Comparison of ENCODE assay signal across 9 mouse cellular contexts in the genomic region with DNA sequence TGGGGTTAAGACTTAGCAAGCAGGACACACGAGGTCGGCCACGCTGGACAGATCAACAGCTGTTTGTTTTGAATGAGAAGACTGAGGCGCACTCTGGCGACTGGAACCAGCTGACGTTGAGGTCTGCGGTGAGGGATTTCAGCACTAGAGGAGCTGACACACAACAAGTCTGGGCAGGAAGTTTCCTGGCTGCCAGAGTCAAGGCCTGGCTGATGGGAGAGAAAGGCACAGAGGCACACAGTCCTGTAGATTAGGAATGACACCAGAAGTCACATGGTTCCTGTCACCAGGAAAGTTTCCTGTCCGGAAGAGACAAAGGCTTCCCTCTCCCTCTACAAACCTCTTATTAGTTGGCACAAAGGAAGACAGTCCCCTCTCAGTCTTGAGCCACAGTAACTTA. TPM values are rescaled to one million over a fixed set of nuclear protein-coding genes. Genes with fewer than 3 reads are reported as not detected.
DNase-seq lines count a peak whose midpoint lies in the region; ATAC-seq lines count a peak whose summit lies in the region.
"Had no signal": no experiment of that assay in that cellular context is flagged by ENCODE, and none has a peak within 500 bp of the region (broad histone marks: within the 10 kb centered on the region; RNA-seq: fewer than 3 reads in every experiment).

No protein-coding gene starts in this region.

- no peaks in the 10 kb centered on the region for H3K36me3 ChIP-seq in heart, embryonic 12.5 days
- H3K36me3 ChIP-seq in heart, embryonic 10.5 days: no peaks in the 10 kb centered on the region
- no peaks in the 10 kb centered on the region for H3K36me3 ChIP-seq in lung, embryonic 15.5 days
- H3K36me3 ChIP-seq in limb, embryonic 10.5 days: no peaks in the 10 kb centered on the region

- no peak overlapping the region for H3K4me2 ChIP-seq in heart, embryonic 12.5 days
- no peak overlapping the region for H3K4me2 ChIP-seq in lung, embryonic 15.5 days

- no peaks in the 10 kb centered on the region for H3K9me3 ChIP-seq in heart, embryonic 12.5 days (replicated peaks)
- H3K9me3 ChIP-seq in heart, embryonic 10.5 days: no peaks in the 10 kb centered on the region; the same call in 1 of the 2 replicates
- no peaks in the 10 kb centered on the region for H3K9me3 ChIP-seq in lung, embryonic 15.5 days
- no peaks in the 10 kb centered on the region for H3K9me3 ChIP-seq in limb, embryonic 10.5 days (replicated peaks)

- DNase-seq in heart, embryonic 10.5 days (ENCODE audit: low spot score): no peak
- peak; percentile 72 for DNase-seq in thymus, postnatal 25 days
- no peak for DNase-seq in frontal cortex, postnatal 14 days (ENCODE audit: low spot score in 2 of 2)
- DNase-seq in limb, embryonic 10.5 days (ENCODE audit: low spot score): no peak
- DNase-seq in urinary bladder, postnatal 25 days (ENCODE audit: low spot score): no peak

- H3K4me3 ChIP-seq in heart, embryonic 12.5 days: no peak overlapping the region
- no peak overlapping the region for H3K4me3 ChIP-seq in heart, embryonic 10.5 days
- H3K4me3 ChIP-seq in lung, embryonic 15.5 days: no peak overlapping the region
- no peak overlapping the region for H3K4me3 ChIP-seq in limb, embryonic 10.5 days

- no peaks in the 10 kb centered on the region for H3K27me3 ChIP-seq in heart, embryonic 12.5 days (replicated peaks)
- H3K27me3 ChIP-seq in heart, embryonic 10.5 days (ENCODE audit: insufficient read depth, poor library complexity, severe bottlenecking): no peaks in the 10 kb centered on the region
- H3K27me3 ChIP-seq in lung, embryonic 15.5 days: no peaks in the 10 kb centered on the region
- H3K27me3 ChIP-seq in limb, embryonic 10.5 days (ENCODE audit: low read depth, poor library complexity, severe bottlenecking): no peaks in the 10 kb centered on the region

- no peak overlapping the region for H3K9ac ChIP-seq in heart, embryonic 12.5 days
- no peak overlapping the region for H3K9ac ChIP-seq in lung, embryonic 15.5 days

- peak overlapping the region; percentile 50 for H3K27ac ChIP-seq in heart, embryonic 12.5 days (ENCODE audit: poor library complexity, severe bottlenecking)
- no peak overlapping the region for H3K27ac ChIP-seq in heart, embryonic 10.5 days
- H3K27ac ChIP-seq in lung, embryonic 15.5 days: no peak overlapping the region
- H3K27ac ChIP-seq in limb, embryonic 10.5 days: no peak overlapping the region

- 29% methylated on average over 8 of the region's 8 CpGs for WGBS in heart, embryonic 12.5 days
- WGBS in heart, embryonic 10.5 days: 41% methylated on average over 8 of the region's 8 CpGs
- 42% methylated on average over 8 of the region's 8 CpGs for WGBS in lung, embryonic 15.5 days
- WGBS in limb, embryonic 10.5 days: 65% methylated on average over 8 of the region's 8 CpGs

- H3K4me1 ChIP-seq in heart, embryonic 12.5 days (replicated peaks): no peaks in the 10 kb centered on the region
- 0 out of 2 replicates have a peak, but pooled peaks cover 5% of the 10 kb centered on the region for H3K4me1 ChIP-seq in heart, embryonic 10.5 days
- no peaks in the 10 kb centered on the region; the same call in 1 of the 2 replicates for H3K4me1 ChIP-seq in lung, embryonic 15.5 days
- H3K4me1 ChIP-seq in limb, embryonic 10.5 days: no peaks in the 10 kb centered on the region

- ATAC-seq in heart, embryonic 12.5 days (ENCODE audit: insufficient number of reproducible peaks, low FRiP score): peak; percentile 79
- peak; percentile 91 to 93 for ATAC-seq in hematopoietic stem cell, adult 5-6 weeks (replicated peaks in 1 of 2; ENCODE audit: insufficient read depth in 1 of 2, low FRiP score in 2 of 2, low TSS enrichment in 1 of 2, low read depth in 1 of 2, poor library complexity in 2 of 2, severe bottlenecking in 2 of 2)
- ATAC-seq in lung, embryonic 15.5 days (ENCODE audit: borderline replicate concordance, extremely low read depth, low FRiP score, low TSS enrichment): peak; percentile 27; the same call in 1 of the 2 replicates

RNA-seq across cellular contexts. Expression of a gene that starts 12.7 kb away (rescaled TPM):
- 63.4 and 64.6 TPM in 2 replicates for polyA plus RNA-seq in heart, embryonic 12.5 days (2016; fragmentation: Nextera tagmentation; extraction: Ambion mirVana)
- 58.1 and 70.9 TPM in 2 replicates for polyA plus RNA-seq in heart, embryonic 10.5 days (2016; fragmentation: Nextera tagmentation; extraction: Ambion mirVana)
- total RNA-seq in hematopoietic stem cell, adult 5-6 weeks (2017): 89.4 and 90.0 TPM in 2 replicates
- polyA plus RNA-seq in lung, embryonic 15.5 days (2015; fragmentation: Nextera tagmentation; extraction: Ambion mirVana): 63.0 and 65.5 TPM in 2 replicates
- polyA plus RNA-seq in limb, embryonic 10.5 days (2016; fragmentation: Nextera tagmentation; extraction: Ambion mirVana): 87.3 and 106 TPM in 2 replicates

RNA-seq across cellular contexts. Expression of a gene that starts 41.6 kb away (rescaled TPM):
- polyA plus RNA-seq in heart, embryonic 12.5 days (2016; fragmentation: Nextera tagmentation; extraction: Ambion mirVana): 5.3 and 5.7 TPM in 2 replicates
- polyA plus RNA-seq in heart, embryonic 10.5 days (2016; fragmentation: Nextera tagmentation; extraction: Ambion mirVana): 3.9 and 4.3 TPM in 2 replicates
- total RNA-seq in hematopoietic stem cell, adult 5-6 weeks (2017): 4.8 and 6.6 TPM in 2 replicates
- 1.5 and 1.8 TPM in 2 replicates for polyA plus RNA-seq in lung, embryonic 15.5 days (2015; fragmentation: Nextera tagmentation; extraction: Ambion mirVana)
- polyA plus RNA-seq in limb, embryonic 10.5 days (2016; fragmentation: Nextera tagmentation; extraction: Ambion mirVana): 0.38 and 0.81 TPM in 2 replicates
- total RNA-seq: MEL had no signal

RNA-seq across cellular contexts. Expression of a gene that starts 53.3 kb away (rescaled TPM):
- 1.9 and 2.0 TPM in 2 replicates for polyA plus RNA-seq in heart, embryonic 12.5 days (2016; fragmentation: Nextera tagmentation; extraction: Ambion mirVana)
- 3.6 and 15.0 TPM in 2 replicates for polyA plus RNA-seq in heart, embryonic 10.5 days (2016; fragmentation: Nextera tagmentation; extraction: Ambion mirVana)
- total RNA-seq in hematopoietic stem cell, adult 5-6 weeks (2017): 4.3 and 13.0 TPM in 2 replicates
- polyA plus RNA-seq in lung, embryonic 15.5 days (2015; fragmentation: Nextera tagmentation; extraction: Ambion mirVana): 14.6 and 16.7 TPM in 2 replicates
- 3.1 TPM in 2 replicates for polyA plus RNA-seq in limb, embryonic 10.5 days (2016; fragmentation: Nextera tagmentation; extraction: Ambion mirVana)

Comparison
In these comparisons a context has a peak if more than half of its experiments do, and no peak if none do; other contexts are left out.
1. ATAC-seq: peak in every context shown above with its lines; median percentile 92 in hematopoietic stem cell, adult 5-6 weeks; 79 in heart, embryonic 12.5 days; 27 in lung, embryonic 15.5 days.